Mouse (Mus musculus) activated CD4-positive, CD25-positive, alpha-beta regulatory T cell, adult 4 months (primary cell): ENCODE measurements around the gene Elavl3. TPM values are rescaled to one million over a fixed set of nuclear protein-coding genes. Genes with fewer than 3 reads are reported as not detected.

Experiments
- ATAC-seq: one replicate; pipeline ENCODE4 v1.8.0; 2017
- polyA plus RNA-seq, 2 experiments: library from polyadenylated mRNA; unstranded; fragments of 100-300 nt; shearing (Covaris generic); gene quantifications; one replicate each; pipeline ENCODE4 v1.2.1; 2017

The Elavl3 gene
- polyA plus RNA-seq, 2 experiments from 2014 or later: not detected

- ATAC-seq: peak; percentile 93
Measured at GRCm38 (mm10) chr9:22002194-22003162, 49.3 kb downstream of the Elavl3 start, which contains the start of the genes Ccdc151 and Prkcsh. TSS of gene Ccdc151 (minus strand) at chr9:22002634. TSS of gene Prkcsh (plus strand) at chr9:22002806.

- no peak for ATAC-seq
Measured at GRCm38 (mm10) chr9:22001633-22002032, 50.2 kb downstream of the Elavl3 start.

- no peak for ATAC-seq
Measured at GRCm38 (mm10) chr9:22000296-22000695, 51.5 kb downstream of the Elavl3 start.

GRCm38 (mm10) chr9:21996178-21996867 lies 55.5 kb downstream of the Elavl3 start:
- ATAC-seq: no peak

- ATAC-seq: no peak
Measured at GRCm38 (mm10) chr9:21992227-21992626, 59.6 kb downstream of the Elavl3 start.

- no peak for ATAC-seq
Measured at GRCm38 (mm10) chr9:21989230-21990110, 62.4 kb downstream of the Elavl3 start, which contains the start of gene Rgl3. TSS of gene Rgl3 (minus strand) at chr9:21989446.

- no peak for ATAC-seq
Measured at GRCm38 (mm10) chr9:21988421-21989101, 63.3 kb downstream of the Elavl3 start.

- ATAC-seq: no peak
Measured at GRCm38 (mm10) chr9:21987592-21988342, 64.1 kb downstream of the Elavl3 start.

- no peak for ATAC-seq
Measured at GRCm38 (mm10) chr9:21983911-21984310, 67.9 kb downstream of the Elavl3 start.

GRCm38 (mm10) chr9:21978398-21979128 lies 73.3 kb downstream of the Elavl3 start:
- no peak for ATAC-seq

GRCm38 (mm10) chr9:21977972-21978371 lies 73.9 kb downstream of the Elavl3 start:
- no peak for ATAC-seq

- no peak for ATAC-seq
Measured at GRCm38 (mm10) chr9:21977331-21977730, 74.5 kb downstream of the Elavl3 start.

GRCm38 (mm10) chr9:21976626-21977175 lies 75.1 kb downstream of the Elavl3 start:
- no peak for ATAC-seq

GRCm38 (mm10) chr9:21969304-21969703 lies 82.5 kb downstream of the Elavl3 start:
- no peak for ATAC-seq

GRCm38 (mm10) chr9:21968883-21969282 lies 82.9 kb downstream of the Elavl3 start:
- no peak for ATAC-seq
